Mouse (Mus musculus) liver, adult 2 months (tissue): ENCODE measurements at regions not wholly inside any gene's neighbourhood (a gene's known extent, or its start where the extent isn't known, plus 50 kb on each side); places are given as distances from the start of the nearest gene placed in this dataset.

ENCODE experiments used
- CTCF ChIP-seq: fragments of 200-500 bp; IDR thresholded peaks from 2 replicates; pipeline ENCODE4 v1.5.1; 2011; ENCODE audit warnings: low read depth, low read length, control low read depth
- POLR2A ChIP-seq: fragments of 200-500 bp; IDR thresholded peaks from 2 replicates; pipeline ENCODE4 v1.6.1; 2011; ENCODE audit warnings: low read length, control low read depth; ENCODE audit not compliant: insufficient read depth; ENCODE audit errors: extremely low read depth

GRCm38 (mm10) chr6:100479881-100480280 is 191.1 kb downstream of the Shq1 start:
- TF ChIP-seq POLR2A (no peak), CTCF (no peak)
